Mouse (Mus musculus) A20 (cell line): ENCODE measurements around the gene Abhd11.
A peak's percentile ranks its signal among the peaks of the same experiment; 100 is the strongest.

ENCODE experiments used
- DNase-seq: peaks from one replicate; pipeline ENCODE4 v3.0.0-alpha.2; 2011; ENCODE audit warnings: low read depth, low spot score

The Abhd11 gene

GRCm38 (mm10) chr5:134986298-134987268 is 22.4 kb upstream of the Abhd11 start:
- DNase-seq: no peak

DNA sequence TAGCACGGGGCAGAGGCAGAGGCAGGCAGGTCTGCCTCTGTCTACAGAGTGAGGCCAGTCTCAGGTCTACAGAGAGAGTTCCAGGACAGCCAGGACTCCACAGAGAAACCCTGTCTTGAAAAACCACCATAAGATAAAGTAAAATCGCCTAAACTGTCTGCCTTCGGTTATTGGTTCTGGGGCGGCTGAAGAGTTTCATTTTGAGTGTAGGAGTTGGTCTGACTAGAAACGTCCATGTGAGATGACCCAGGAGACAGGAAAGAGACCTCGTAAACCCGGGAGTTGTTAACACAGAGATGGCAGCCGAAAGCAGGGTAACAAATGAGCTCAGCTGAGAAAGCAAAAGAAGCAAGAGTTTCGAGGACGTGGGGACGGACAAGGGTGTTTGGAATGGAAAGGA is 19.8 kb upstream of the Abhd11 start:
- DNase-seq: peak; percentile 10

GRCm38 (mm10) chr5:134989741-134990140 is 19.2 kb upstream of the Abhd11 start:
- no peak for DNase-seq

- no peak for DNase-seq
These were observed 16.4 kb upstream of the Abhd11 start for GRCm38 (mm10) chr5:134992566-134992965.

DNA sequence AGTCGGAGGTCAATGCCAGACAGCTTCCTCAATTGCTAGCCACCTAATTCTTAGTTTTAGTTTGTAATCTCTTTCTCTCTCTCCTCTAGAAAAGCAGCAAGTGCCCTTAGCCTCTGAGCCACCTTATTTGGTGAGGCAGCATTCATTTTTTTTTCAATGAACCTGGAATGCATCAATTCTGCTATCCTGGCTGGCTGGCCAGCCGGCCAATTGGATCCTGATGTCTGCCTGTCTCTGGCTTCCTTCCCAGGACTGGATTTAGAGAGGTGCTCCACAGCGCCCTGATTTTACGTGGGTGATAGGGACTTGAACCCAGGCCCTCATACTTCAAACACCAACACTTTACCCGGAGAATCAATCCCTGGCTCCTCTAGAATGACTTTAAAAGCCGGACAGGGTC is 10.6 kb upstream of the Abhd11 start:
- no peak for DNase-seq

DNA sequence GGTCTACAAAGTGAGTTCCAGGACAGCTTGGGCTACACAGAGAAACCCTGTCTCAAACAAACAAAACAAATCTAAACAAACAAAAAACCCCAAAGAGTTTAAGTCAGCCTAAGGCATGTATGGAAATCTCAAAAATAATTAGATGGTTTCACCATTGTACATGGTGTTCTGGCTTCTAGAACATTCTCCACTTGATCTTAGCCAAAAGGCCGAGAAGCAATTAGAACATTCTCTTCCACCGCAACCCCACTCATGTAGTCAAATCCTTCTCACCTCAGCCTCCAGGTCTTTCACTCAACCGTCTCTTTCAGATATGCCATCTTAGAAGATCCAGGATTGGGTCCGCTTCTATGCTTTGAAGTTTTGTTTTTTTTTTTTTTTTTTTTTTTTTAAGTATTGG is 9.2 kb upstream of the Abhd11 start:
- no peak for DNase-seq

- no peak for DNase-seq
These were observed 8.2 kb upstream of the Abhd11 start for GRCm38 (mm10) chr5:135000751-135001150.

- DNase-seq: peak; percentile 70
These were observed 7.6 kb upstream of the Abhd11 start for GRCm38 (mm10) chr5:135001309-135001708.

GRCm38 (mm10) chr5:135002151-135002550 is 6.8 kb upstream of the Abhd11 start:
- DNase-seq: no peak

DNA sequence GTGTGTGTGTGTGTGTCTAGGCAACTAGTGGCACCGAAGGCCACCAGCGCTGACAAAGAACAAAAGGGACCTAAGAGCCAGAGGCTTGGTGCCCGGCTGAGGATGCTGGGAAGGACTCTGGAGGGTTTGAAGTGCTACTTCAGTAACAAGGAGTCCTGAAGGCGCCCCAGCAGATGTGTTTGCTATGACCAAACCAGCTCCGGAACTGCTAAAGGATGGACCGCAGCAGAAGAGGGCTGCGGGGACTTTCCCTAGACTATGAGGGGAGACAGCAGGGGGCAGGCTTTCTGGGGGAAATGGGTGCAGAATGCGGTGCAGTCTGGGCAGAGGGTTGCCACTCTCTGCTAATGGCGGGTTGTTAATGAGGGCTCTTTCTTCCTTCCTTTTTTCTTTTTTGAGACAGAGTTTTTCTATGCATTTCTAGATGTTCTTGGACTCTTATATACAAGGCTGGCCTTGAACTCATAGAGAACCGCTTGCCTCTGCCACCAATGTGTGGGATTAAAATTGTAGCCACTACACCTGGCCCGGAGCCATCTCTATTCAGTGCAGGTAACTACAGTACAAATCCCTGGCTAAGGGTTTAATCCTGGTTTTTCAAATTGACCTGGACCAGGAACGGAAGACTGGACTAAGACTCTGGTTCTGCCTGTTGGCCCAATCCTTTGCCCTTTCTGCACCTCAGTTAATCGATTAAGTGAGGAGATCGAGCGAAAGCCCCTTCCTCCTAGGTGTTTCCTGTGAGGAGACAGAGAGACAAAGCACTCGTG is 965 bp upstream of the Abhd11 start:
- DNase-seq: peak; percentile 54

DNA sequence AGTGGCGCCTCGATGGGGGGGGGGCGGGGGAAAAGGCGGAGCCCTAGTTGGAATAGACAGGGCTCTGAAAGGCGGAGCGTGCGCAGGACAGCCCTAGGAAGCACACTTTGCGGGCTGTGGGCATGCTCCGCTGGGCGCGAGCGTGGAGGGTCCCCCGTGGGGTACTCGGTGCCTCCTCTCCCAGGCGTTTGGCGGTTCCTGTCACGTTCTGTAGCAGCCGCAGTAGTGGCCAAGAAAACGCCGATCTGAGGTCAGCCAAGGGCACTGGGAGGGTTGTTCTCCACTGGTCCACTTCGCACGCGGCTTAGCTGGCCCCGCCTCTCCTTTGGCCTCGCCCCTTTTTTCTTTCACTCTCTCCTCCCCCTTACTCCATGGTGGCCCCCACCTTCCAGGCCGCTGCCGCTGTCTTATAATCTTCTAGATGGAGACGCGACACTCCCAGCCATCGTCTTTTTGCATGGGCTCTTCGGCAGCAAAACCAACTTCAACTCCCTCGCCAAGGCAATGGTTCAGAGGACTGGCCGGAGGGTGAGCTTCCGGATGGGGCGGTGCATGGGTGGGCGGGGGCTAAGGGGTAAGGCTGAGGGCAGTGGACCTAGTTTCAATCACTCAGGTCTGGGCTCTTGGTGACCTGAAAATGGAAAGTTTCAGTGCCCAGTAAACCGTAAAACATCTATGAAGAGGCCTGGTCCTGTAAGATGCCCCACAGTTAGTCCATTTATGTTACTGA is 803 bp downstream of the Abhd11 start:
- DNase-seq: peak; percentile 97

GRCm38 (mm10) chr5:135010320-135010709 is 1.4 kb downstream of the Abhd11 start:
- DNase-seq: no peak

DNA sequence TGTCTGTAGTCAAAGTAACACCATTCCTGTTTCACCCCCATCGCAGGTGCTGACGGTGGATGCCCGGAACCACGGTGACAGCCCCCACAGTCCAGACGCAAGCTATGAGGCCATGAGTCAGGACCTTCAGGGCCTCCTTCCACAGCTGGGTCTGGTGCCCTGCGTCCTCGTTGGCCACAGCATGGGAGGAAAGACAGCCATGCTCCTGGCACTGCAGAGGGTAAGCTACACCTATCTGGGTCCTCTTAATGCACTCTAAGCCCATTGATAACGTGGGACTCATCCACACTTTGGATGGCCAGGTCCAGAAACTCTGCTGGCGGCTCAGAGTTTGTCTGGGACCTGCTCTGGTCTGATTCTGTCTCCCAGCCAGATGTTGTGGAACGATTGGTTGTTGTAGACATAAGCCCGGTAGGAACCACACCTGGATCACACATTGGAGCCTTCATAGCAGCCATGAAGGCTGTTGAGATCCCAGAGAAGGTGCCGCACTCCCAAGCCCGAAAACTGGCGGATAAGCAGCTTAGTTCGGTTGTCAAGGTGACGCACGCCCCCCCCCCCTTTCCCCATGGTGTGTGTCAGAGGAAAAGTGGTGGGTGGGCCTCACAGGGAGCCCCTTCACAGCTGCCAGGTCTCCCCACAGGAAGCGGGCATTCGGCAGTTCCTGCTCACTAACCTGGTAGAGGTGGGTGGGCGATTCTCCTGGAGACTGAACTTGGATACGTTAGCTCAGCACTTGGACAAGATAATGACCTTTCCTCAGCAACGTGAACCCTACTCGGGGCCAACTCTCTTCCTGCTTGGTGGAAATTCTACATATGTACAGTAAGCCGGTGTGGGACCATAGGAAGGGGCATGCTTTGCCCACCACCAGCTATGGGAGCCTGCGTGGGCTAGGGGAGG is 2.1 kb downstream of the Abhd11 start:
- DNase-seq: no peak

GRCm38 (mm10) chr5:135011809-135012613 is 3.1 kb downstream of the Abhd11 start:
- no peak for DNase-seq

DNA sequence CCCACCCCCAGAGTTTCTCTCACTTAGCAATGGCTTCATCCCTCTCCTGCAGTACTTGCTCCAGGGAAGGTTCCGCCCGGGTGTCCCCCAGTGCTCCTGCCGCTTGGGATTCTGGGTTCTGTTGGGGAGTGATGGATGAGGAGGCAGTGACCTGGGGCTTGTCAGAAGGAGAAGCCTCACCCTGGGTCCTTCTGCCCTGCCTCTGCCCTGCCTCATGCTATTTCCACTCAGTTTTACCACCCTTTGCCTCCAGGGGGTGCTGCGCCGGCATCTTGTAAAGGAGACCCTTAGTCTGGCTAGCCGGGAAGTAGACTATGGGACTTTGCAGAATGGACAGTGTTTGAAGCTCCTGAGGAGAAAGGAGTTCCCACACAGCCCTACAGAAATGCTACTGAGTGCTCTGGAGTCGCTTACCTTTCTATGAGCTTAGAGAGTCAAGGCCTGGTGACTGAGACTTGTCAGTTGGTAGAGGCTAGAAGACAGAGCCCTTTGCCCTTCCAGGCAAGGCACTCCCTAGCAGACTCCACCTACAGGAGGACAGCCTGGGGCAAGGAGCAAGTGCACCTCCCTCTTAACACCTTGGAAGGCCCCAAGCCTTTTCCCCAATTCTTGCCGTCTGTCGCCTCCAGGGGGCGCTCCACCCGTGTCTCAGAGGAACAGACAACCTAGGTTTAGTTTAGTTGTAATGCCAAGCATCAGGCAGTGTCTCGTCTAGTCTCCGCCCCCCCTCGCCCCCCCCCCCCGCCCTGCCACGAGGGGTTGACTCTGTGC is 3.9 kb downstream of the Abhd11 start:
- DNase-seq: peak; percentile 81

DNA sequence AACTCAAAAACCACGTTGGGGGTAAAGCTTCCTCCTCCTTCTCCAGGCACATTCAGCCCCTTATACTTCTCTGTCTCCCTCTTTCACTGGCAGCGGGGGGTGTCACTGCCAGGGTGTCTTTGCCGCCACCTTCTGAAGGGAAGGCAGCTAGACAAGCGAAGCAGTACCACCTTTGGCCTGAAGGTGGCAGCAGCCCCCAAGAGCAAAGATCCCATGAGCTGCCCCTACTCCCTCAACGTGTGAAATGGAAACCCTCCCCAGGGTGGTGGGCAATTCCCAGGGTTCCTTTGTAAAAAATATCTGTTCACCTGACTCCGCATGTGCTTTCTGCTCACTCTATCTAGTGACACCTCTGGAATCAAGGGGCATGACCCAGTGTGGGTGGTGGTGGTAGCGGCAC is 6.5 kb downstream of the Abhd11 start:
- DNase-seq: peak; percentile 84

- peak; percentile 36 for DNase-seq
These were observed 7.3 kb downstream of the Abhd11 start for GRCm38 (mm10) chr5:135016224-135016759.

DNA sequence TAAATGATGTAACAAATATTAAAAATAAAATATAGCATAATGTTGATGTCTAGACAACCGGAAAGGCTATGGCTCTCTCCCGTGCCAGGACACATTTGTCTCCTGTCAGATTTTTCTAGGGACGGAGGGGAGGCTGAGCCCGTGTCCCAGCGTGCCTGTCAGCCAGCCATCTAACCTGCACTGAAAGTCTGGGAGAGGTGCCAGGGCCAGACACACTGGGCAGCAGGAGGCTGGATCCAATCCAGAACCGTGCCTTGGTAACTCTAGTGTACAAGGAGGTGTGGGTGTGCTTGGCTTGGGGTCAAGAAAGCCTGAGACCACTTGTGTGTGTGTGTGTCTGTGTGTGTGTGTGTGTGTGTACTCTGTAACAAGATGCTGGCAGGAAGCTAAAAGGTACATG is 12.9 kb downstream of the Abhd11 start:
- DNase-seq: no peak
